Mouse (Mus musculus): ENCODE measurements at regions not wholly inside any gene's neighbourhood (a gene's known extent, or its start where the extent isn't known, plus 50 kb on each side); places are given as distances from the start of the nearest gene placed in this dataset.
A peak's percentile ranks its signal among the peaks of the same experiment; 100 is the strongest.
"Not testable (repeated sequence)": the region's sequence is repeated elsewhere in the genome, so short reads cannot be mapped to it uniquely, and the experiment has no call there.

DNA sequence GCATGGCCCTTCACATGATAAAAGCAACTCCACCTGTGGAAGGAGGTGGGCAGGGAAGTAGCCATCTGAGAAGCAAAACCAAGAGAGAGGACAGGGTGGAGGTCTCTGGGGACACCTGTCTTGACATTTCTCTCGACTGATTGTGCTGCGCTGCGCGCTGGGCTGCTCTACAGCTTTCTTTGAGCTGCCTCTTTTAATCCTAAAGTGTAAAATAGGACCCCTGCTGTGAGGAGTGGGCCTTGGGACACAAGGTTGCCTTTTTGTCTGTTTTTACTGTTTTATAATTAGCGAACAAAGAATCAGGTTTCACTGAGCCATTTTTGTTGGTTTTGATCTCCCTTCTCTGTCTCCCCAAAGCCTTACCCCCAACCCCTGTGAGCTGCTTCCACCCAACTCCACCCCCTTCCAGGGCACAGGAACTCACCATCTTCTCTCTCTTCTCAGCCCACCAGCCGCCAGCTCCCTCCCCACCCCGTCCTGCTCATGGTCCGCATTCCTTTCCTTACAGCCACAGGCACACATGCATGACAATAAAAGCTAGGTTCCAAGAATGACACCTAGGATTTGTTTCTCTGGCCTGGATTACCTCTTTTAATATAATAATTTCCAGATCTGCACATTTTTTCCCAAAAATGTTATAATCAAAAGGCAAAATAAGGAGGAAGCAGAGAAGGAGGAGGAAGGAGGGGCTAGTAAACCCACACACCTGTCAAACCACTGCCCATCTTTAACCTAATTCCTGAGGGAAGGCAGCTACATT, 57.3 kb downstream of the Cbln4 start:
- Histone ChIP-seq H3K27ac (no peak overlapping the region), H3K4me2 (no peak overlapping the region), H3K36me3 (no peaks in the 10 kb centered on the region), H3K4me3 (no peak overlapping the region), H3K27me3 (no peaks in the 10 kb centered on the region), H3K9ac (no peak overlapping the region), H3K9me3 (no peaks in the 10 kb centered on the region), H3K4me1 (no peaks in the 10 kb centered on the region)
- no peak for ATAC-seq (ENCODE audit: borderline replicate concordance, extremely low read depth, low FRiP score, low TSS enrichment)
- WGBS, result 38% methylated on average over 8 of the region's 8 CpGs

DNA sequence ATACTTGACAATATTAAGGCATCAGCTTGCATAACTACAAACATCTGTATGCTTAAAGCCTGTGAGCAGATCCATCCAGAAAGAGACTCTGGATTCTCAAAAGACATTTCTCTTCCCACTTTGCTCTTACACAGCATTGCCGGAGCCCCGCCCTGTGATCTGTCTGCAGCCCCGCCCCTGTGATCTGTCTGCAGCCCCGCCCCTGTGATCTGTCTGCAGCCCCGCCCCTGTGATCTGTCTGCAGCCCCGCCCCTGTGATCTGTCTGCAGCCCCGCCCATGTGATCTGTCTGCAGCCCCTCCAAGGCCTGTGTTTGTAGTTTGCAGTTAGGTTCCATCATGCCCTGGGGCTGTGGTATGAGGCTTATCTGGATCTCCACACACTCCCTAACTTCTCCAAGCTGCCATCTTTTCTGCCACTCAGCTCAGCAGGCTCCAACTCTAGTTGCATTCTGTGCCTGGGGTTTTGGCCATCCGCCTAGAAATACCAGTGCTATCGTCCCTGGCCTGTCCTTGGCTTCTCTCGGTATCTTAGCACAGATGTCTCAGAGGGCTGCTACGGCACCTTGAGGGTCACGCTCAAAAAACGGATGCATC, 73.9 kb downstream of the Cbln4 start:
- no peak overlapping the region for H3K9ac ChIP-seq
- H3K36me3 ChIP-seq, result no peaks in the 10 kb centered on the region
- H3K4me3 ChIP-seq, result no peak overlapping the region
- no peak overlapping the region for H3K27ac ChIP-seq
- no peaks in the 10 kb centered on the region for H3K9me3 ChIP-seq
- no peaks in the 10 kb centered on the region for H3K4me1 ChIP-seq
- peak; percentile 49; the same call in 1 of the 2 replicates for ATAC-seq (ENCODE audit: borderline replicate concordance, extremely low read depth, low FRiP score, low TSS enrichment)
- no peak overlapping the region for H3K4me2 ChIP-seq
- no peaks in the 10 kb centered on the region for H3K27me3 ChIP-seq
- WGBS, result 55% methylated on average over 13 of the region's 13 CpGs

DNA sequence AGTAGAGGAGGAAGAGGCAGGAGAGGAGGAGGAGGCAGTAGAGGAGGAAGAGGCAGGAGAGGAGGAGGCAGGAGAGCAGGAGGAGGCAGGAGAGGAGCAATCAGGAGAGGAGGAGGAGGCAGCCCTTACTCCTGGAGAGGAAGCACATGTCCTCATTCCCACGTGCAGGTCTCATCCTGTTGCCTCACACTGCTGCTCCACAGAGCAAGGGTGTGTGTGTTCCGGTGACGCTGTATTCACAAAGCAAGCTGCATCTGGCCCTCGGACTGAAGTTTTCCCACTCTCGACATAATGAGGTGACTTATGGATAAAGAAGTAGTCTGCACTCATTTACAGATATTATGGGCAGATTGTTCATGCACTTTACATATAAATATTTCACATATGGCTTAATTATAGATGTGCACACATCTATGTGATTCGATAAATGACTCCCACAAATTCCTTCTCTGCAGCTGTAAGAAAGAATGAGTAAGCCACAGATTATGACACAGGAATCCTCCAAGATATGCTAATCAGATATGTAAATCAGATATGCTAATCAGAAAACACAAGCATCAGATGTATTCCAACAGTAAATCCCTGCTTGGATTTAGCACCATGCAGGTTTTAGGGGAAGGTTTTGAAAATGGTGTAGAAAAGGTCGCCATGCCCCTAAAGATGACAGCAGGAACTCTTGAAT, 96.6 kb downstream of the Cbln4 start:
- no peak for ATAC-seq (ENCODE audit: borderline replicate concordance, extremely low read depth, low FRiP score, low TSS enrichment)
- Histone ChIP-seq H3K4me2 (no peak overlapping the region), H3K27ac (no peak overlapping the region), H3K27me3 (no peaks in the 10 kb centered on the region), H3K4me3 (no peak overlapping the region), H3K9me3 (no peaks in the 10 kb centered on the region), H3K9ac (no peak overlapping the region), H3K36me3 (no peaks in the 10 kb centered on the region), H3K4me1 (no peaks in the 10 kb centered on the region)
- WGBS, result 63% methylated on average over 7 of the region's 7 CpGs

DNA sequence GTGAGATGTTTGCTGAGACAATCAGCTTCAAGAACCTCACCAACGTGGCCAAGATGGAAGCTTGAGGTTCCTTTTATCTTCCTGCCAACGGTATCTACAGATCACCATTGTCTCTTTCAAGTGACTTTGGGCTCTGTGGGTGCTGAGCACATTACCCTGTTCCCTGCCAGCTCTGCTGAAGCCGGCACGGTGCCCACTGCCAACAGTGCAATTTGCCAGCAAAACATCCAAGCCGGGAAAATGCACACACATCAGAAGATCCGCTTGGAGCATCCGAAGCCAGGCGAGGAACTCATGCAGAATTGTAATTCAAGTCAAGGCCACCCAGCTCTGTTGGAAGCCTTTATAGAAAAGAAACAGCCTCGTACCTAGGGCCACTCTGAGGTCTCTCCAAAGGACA, 100.6 kb downstream of the Cbln4 start:
- no peak overlapping the region for H3K4me2 ChIP-seq
- no peak for ATAC-seq (ENCODE audit: borderline replicate concordance, extremely low read depth, low FRiP score, low TSS enrichment)
- 77% methylated on average over 9 of the region's 9 CpGs for WGBS
- H3K4me3 ChIP-seq, result no peak overlapping the region
- H3K27ac ChIP-seq, result no peak overlapping the region
- no peak overlapping the region for H3K9ac ChIP-seq
- no peaks in the 10 kb centered on the region for H3K4me1 ChIP-seq
- no peaks in the 10 kb centered on the region for H3K36me3 ChIP-seq
- H3K27me3 ChIP-seq, result no peaks in the 10 kb centered on the region
- H3K9me3 ChIP-seq, result no peaks in the 10 kb centered on the region

DNA sequence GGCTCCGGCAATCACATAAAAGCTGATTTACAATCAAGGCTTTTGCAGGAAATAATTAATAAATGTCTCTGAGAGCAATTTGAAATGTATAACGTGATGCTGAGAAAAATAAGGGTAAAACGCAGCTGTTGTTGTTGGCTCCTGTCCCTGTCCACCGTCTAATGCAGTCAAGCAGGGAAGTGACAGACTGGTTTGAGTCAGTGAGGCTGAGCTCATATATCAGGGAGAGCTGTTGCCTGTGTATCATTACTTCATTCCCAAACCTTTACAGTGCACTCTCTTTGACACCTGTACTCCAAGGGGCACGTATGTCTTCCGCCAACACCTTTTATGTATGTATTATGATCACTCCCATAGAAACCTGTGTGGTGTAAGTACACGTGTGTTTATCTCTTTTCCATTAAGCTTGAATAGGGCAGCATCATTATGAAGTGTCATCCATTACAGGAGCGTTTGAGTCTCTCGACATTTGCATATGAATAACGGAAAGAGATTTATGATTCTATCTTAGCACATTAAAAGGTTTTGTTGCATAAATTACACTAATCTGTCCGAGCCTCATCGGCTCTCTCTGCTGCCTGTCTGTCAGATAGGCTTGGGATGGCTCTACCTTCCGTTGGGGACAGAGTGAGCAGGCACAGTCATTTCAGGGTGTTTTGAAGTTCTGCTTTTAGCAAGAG, 107.5 kb downstream of the Cbln4 start:
- Histone ChIP-seq H3K4me2 (no peak overlapping the region), H3K4me3 (no peak overlapping the region), H3K27ac (no peak overlapping the region), H3K4me1 (no peaks in the 10 kb centered on the region), H3K9me3 (no peaks in the 10 kb centered on the region), H3K9ac (no peak overlapping the region), H3K27me3 (no peaks in the 10 kb centered on the region), H3K36me3 (no peaks in the 10 kb centered on the region)
- no peak for ATAC-seq (ENCODE audit: borderline replicate concordance, extremely low read depth, low FRiP score, low TSS enrichment)
- WGBS, result 67% methylated on average over 13 of the region's 13 CpGs

DNA sequence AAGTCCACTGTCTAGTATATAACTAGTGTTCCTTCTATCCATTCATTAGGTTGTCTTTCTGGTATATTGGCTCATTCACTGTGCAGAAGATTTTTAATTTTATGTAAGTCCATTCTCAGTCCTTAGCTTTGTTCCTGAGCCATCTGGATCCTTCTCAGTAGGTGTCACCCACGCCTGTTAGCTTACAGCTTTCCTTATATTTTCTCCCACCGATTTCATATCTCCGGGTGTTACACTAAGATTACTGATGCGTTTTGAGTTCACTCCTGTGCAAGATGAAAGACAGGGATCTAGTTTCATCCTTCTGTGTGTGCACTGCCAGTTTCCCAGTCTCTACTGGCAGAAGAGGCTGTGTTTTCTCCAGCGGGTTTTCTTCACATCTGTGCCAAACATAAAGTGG, 122.3 kb downstream of the Cbln4 start:
- H3K27me3 ChIP-seq, result no peaks in the 10 kb centered on the region
- no peak overlapping the region for H3K27ac ChIP-seq
- no peaks in the 10 kb centered on the region for H3K9me3 ChIP-seq
- ATAC-seq (ENCODE audit: borderline replicate concordance, extremely low read depth, low FRiP score, low TSS enrichment), result no peak
- H3K4me2 ChIP-seq, result no peak overlapping the region
- no peak overlapping the region for H3K4me3 ChIP-seq
- H3K36me3 ChIP-seq, result no peaks in the 10 kb centered on the region
- WGBS, result 87% methylated on average over 5 of the region's 5 CpGs
- H3K9ac ChIP-seq, result no peak overlapping the region
- H3K4me1 ChIP-seq, result no peaks in the 10 kb centered on the region

DNA sequence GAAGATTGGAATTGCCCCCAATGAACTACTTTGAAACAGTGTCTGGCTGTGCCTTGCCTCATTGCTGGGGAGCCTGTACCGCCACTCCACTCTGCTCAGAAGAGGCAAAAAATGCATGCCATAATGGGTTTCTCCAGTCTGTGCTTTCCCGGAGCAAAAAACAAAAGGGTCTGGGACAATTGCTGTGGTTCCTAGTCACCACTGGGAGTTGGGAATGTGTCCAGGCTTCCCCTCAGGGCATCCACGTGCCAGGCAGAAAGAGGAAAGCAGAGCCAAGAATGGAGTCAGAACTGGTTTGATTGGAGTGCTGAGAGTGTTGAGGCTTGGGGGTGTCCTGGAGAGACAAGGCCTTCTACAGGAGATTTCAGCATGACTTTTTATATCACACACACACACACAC, 156.0 kb downstream of the Cbln4 start:
- Histone ChIP-seq H3K27ac (no peak overlapping the region), H3K9me3 (no peaks in the 10 kb centered on the region), H3K27me3 (no peaks in the 10 kb centered on the region), H3K4me3 (no peak overlapping the region), H3K9ac (no peak overlapping the region), H3K4me1 (no peaks in the 10 kb centered on the region), H3K36me3 (no peaks in the 10 kb centered on the region), H3K4me2 (no peak overlapping the region)
- WGBS, result 93% methylated on average over 3 of the region's 3 CpGs
- no peak for ATAC-seq (ENCODE audit: borderline replicate concordance, extremely low read depth, low FRiP score, low TSS enrichment)

DNA sequence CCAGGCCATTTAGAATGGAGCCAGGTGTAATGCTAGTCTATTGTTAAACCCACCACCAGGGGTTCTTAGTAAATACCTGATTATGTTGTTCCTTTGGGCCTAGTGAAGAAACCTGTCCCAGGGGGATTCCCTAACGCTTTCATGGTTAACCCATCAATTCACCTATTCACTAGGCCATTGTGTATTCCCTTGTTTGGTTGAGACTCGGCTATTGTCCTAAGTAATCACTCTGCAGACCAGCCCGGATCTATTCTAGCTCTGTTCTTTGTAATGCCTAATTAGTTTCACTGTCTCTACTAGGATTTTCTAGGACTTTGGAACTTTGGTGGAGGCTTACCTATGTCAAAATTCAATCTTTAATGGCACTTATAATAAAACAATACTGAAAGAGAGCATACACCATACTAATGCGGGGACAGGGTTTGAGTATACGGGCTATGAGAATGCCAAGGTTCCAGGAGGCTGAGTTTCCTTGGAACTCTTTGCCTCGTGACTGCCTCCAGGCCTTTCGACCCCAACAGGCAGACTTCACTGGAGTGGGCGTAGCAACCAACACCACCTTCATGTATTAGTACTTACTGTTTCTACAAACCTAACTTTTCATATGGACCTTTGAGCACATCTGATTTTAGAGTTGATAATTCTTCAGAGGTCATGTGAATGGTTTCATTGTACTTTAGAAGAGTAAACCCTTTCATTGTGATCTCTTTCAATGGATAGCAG, 163.9 kb downstream of the Cbln4 start:
- H3K9me3 ChIP-seq, result not testable (repeated sequence)
- 86% methylated on average over 8 of the region's 8 CpGs for WGBS

DNA sequence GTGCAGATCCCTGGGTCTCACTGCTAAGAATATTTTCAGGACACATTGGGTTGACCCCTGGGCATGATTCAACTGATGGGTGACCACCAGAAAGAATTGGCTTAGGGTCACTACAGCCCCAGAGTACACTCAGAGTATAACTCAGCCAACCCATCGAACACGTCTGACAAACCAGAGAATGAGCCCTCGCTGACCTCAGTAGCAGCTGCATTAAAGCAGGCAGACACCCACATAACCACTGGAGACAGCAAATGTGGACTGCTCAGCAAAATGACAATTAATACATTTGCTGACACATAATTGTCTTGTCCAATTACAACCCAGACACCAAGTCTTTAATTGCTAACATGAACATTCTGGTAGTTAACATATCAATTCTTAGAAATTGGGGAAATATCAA, 175.7 kb downstream of the Cbln4 start:
- Histone ChIP-seq H3K27ac (no peak overlapping the region), H3K36me3 (no peaks in the 10 kb centered on the region), H3K9me3 (no peaks in the 10 kb centered on the region), H3K9ac (no peak overlapping the region), H3K4me1 (no peaks in the 10 kb centered on the region), H3K4me3 (no peak overlapping the region), H3K4me2 (no peak overlapping the region), H3K27me3 (no peaks in the 10 kb centered on the region)
- no peak for ATAC-seq (ENCODE audit: borderline replicate concordance, extremely low read depth, low FRiP score, low TSS enrichment)
- WGBS, result 60% methylated on average over 3 of the region's 3 CpGs

More for the DNA sequence above, 163.9 kb downstream of the Cbln4 start:
- H3K9ac ChIP-seq; ATAC-seq (ENCODE audit: borderline replicate concordance, extremely low read depth, low FRiP score, low TSS enrichment); H3K4me1 ChIP-seq; H3K27ac ChIP-seq; H3K27me3 ChIP-seq; H3K4me2 ChIP-seq; H3K4me3 ChIP-seq; H3K36me3 ChIP-seq: not testable (repeated sequence)

DNA sequence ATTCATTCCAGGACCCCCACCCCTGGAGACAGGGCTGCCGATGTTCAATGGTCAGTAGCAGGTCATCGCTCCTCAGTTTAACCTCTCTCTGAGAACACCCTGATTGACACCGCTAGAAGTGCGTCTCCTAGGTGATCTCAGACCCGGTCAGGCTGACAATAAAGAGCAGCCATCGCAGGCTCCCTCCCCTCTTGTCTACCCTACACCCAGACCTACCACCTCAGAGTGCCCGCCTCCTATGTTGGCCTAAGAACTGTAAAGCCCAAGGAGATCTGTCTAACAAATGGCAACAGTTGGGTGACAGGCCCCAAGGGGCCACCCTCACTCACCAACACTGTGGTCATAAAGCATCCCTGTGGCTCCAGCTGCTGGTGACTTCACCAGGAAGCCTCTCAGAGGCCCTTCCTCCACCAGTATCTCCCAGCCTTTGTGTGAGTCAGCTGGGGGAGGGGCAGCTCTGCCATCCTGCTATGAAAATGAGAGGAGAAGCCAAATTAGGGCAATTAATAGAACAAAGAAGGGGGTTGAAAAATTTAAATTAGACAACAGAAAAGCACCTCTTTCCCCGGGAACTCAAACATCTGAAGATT, 178.8 kb downstream of the Cbln4 start:
- no peaks in the 10 kb centered on the region for H3K27me3 ChIP-seq
- no peaks in the 10 kb centered on the region for H3K9me3 ChIP-seq
- WGBS, result 90% methylated on average over 8 of the region's 8 CpGs
- H3K4me2 ChIP-seq, result no peak overlapping the region
- H3K9ac ChIP-seq, result no peak overlapping the region
- ATAC-seq (ENCODE audit: borderline replicate concordance, extremely low read depth, low FRiP score, low TSS enrichment), result no peak
- no peaks in the 10 kb centered on the region for H3K36me3 ChIP-seq
- H3K4me1 ChIP-seq, result no peaks in the 10 kb centered on the region
- no peak overlapping the region for H3K4me3 ChIP-seq
- H3K27ac ChIP-seq, result no peak overlapping the region

DNA sequence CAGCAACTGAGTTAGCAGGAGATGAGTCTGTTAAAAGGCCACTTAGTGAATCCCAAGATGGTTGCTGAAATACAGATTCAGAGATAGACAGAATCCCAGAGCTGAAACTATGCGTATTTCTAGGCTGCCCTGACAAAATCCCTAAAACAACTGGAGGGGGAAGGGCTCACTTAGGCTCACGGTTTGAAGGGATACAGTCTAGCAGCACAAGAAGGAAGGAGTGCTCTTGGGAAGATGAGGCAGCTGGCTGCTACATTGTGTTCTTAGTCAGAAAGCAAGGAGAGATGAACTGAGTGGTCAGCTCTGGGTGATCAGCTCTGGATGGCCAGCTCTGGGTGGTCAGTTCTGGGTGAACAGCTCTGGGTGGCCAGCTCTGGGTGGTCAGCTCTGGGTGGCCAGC, 180.6 kb downstream of the Cbln4 start:
- H3K27ac ChIP-seq, result no peak overlapping the region
- no peaks in the 10 kb centered on the region for H3K27me3 ChIP-seq
- no peak for ATAC-seq (ENCODE audit: borderline replicate concordance, extremely low read depth, low FRiP score, low TSS enrichment)
- no peak overlapping the region for H3K4me3 ChIP-seq
- no peak overlapping the region for H3K4me2 ChIP-seq
- H3K9me3 ChIP-seq, result no peaks in the 10 kb centered on the region
- WGBS, result 88% methylated on average over 2 of the region's 2 CpGs
- 0 out of 2 replicates have a peak, but pooled peaks cover 5% of the 10 kb centered on the region for H3K4me1 ChIP-seq
- no peaks in the 10 kb centered on the region for H3K36me3 ChIP-seq
- no peak overlapping the region for H3K9ac ChIP-seq
